Mouse (Mus musculus): ENCODE results near the gene Grin2b. TPM values are rescaled to one million over a fixed set of nuclear protein-coding genes. Genes with fewer than 3 reads are reported as not detected.

The Grin2b gene
- polyA plus RNA-seq, 1 experiment from 2014 or later: 0.12 TPM

DNA sequence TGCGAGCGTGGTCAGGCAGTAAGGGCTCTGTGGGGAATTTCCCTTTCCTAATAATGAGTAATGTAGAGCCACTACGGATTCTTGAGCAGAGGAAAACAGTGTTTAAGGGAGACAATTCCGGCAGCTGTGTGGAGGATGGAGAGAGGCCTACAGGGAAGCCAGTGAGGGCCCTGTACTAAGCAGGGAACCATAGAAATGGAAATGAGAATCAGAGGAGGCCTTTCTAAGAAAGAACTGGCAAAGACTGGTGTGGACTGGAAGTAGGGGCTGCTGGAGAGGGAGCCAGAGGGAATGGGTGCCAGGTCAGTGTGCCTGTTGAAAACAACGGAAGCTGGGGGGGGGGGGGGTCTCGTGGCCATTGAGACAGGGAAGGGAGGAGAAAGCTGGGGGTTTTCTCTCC lies 23.2 kb downstream of the Grin2b start:
- H3K9ac ChIP-seq (ENCODE audit: low read length): no peak overlapping the region
- H3K27me3 ChIP-seq (ENCODE audit: control insufficient read depth, insufficient read depth, low read length): no peaks in the 10 kb centered on the region
- no peak; the same call in 1 of the 2 replicates for ATAC-seq (ENCODE audit: insufficient number of reproducible peaks, insufficient read depth, low FRiP score, low read depth)
- no peak overlapping the region for H3K27ac ChIP-seq (replicated peaks in 1 of 2; ENCODE audit: control insufficient read depth in 1 of 2, insufficient read depth in 1 of 2, low read depth in 2 of 2, low read length in 2 of 2)
- no peak overlapping the region for H3K4me3 ChIP-seq (ENCODE audit: control insufficient read depth in 1 of 2, insufficient read depth in 1 of 2, low read depth in 1 of 2, low read length in 2 of 2)
- no peak overlapping the region for H3K4me2 ChIP-seq (ENCODE audit: low read length)
- 59% methylated on average over 5 of the region's 6 CpGs for WGBS
- no peaks in the 10 kb centered on the region for H3K9me3 ChIP-seq (ENCODE audit: control insufficient read depth, low read length)
- H3K4me1 ChIP-seq (ENCODE audit: control insufficient read depth in 2 of 2, insufficient read depth in 2 of 2, low read length in 2 of 2): no peaks in the 10 kb centered on the region
- H3K36me3 ChIP-seq (ENCODE audit: control insufficient read depth, insufficient read depth, low read length): no peaks in the 10 kb centered on the region

DNA sequence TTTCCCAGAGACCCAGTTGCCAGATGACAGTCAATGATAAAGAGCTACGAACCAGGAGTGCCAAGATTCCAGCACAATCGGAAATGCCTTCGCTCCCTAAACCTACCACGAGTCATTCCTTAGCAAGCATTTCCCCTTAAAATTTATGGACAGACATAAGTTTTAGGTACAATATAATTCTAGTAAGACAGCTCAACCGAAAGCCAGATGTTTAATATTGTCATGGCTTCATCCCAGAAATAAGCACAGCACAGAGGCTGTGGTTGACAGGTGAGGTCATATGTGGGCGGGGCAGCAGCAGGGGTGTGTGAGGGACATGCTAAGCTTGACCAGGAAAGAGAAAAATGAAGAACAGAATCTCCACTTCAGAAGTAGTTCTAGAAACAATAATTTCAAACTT lies 33.3 kb downstream of the Grin2b start:
- Histone ChIP-seq H3K27me3 (ENCODE audit: control insufficient read depth, insufficient read depth, low read length) (no peaks in the 10 kb centered on the region), H3K4me3 (ENCODE audit: control insufficient read depth in 1 of 2, insufficient read depth in 1 of 2, low read depth in 1 of 2, low read length in 2 of 2) (no peak overlapping the region), H3K9me3 (ENCODE audit: control insufficient read depth, low read length) (no peaks in the 10 kb centered on the region), H3K4me2 (ENCODE audit: low read length) (no peak overlapping the region), H3K36me3 (ENCODE audit: control insufficient read depth, insufficient read depth, low read length) (no peaks in the 10 kb centered on the region), H3K9ac (ENCODE audit: low read length) (no peak overlapping the region), H3K4me1 (ENCODE audit: control insufficient read depth in 2 of 2, insufficient read depth in 2 of 2, low read length in 2 of 2) (no peaks in the 10 kb centered on the region), H3K27ac (replicated peaks in 1 of 2; ENCODE audit: control insufficient read depth in 1 of 2, insufficient read depth in 1 of 2, low read depth in 2 of 2, low read length in 2 of 2) (no peak overlapping the region)
- WGBS: 82% methylated on average over 6 of the region's 6 CpGs
- ATAC-seq (ENCODE audit: insufficient number of reproducible peaks, insufficient read depth, low FRiP score, low read depth): no peak

DNA sequence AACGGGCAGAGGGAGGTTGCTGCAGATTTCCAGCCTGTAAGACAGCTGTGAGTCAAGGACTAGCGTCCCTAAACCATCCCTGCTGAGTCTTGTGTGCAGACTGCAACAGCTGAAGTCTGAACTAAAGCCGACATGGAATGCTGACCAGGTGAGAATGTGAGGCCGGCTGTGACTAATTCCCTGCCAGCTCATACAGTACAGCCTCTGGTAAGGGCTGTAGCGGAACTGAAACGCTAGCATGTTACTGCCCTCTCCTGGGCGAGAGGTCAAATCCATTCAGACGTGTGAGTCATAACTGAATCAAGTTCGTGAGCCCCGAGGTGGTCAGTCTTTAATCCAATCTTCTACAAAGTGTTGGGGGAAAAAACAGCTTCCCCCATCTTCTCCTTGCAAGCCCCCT lies 42.9 kb downstream of the Grin2b start:
- Histone ChIP-seq H3K4me2 (ENCODE audit: low read length) (no peak overlapping the region), H3K27me3 (ENCODE audit: control insufficient read depth, insufficient read depth, low read length) (no peaks in the 10 kb centered on the region), H3K9me3 (ENCODE audit: control insufficient read depth, low read length) (no peaks in the 10 kb centered on the region), H3K4me1 (ENCODE audit: control insufficient read depth in 2 of 2, insufficient read depth in 2 of 2, low read length in 2 of 2) (no peaks in the 10 kb centered on the region), H3K36me3 (ENCODE audit: control insufficient read depth, insufficient read depth, low read length) (no peaks in the 10 kb centered on the region), H3K9ac (ENCODE audit: low read length) (no peak overlapping the region), H3K4me3 (ENCODE audit: control insufficient read depth in 1 of 2, insufficient read depth in 1 of 2, low read depth in 1 of 2, low read length in 2 of 2) (no peak overlapping the region), H3K27ac (replicated peaks in 1 of 2; ENCODE audit: control insufficient read depth in 1 of 2, insufficient read depth in 1 of 2, low read depth in 2 of 2, low read length in 2 of 2) (no peak overlapping the region)
- ATAC-seq (ENCODE audit: insufficient number of reproducible peaks, insufficient read depth, low FRiP score, low read depth): no peak
- WGBS: 26% methylated on average over 10 of the region's 10 CpGs

DNA sequence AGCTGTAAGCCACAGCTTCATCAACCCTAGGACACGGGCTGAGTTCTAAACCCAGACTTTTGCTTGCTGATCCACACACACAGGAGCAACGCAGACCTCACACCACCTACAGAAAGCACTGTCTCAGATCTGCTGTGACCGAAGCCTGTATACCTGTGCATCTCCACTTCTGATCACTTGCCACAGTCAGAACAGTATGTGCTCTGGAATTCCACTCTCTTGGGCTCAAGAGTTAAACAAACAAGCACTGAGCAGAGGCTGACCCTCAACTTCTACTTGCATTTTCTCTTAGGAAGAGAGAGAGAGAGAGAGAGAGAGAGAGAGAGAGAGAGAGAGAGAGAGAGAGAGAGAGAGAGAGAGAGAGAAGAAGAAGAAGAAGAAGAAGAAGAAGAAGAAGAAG lies 50.7 kb downstream of the Grin2b start:
- 82% methylated on average over 3 of the region's 3 CpGs for WGBS
- H3K27me3 ChIP-seq (ENCODE audit: control insufficient read depth, insufficient read depth, low read length): no peaks in the 10 kb centered on the region
- ATAC-seq (ENCODE audit: insufficient number of reproducible peaks, insufficient read depth, low FRiP score, low read depth): no peak

DNA sequence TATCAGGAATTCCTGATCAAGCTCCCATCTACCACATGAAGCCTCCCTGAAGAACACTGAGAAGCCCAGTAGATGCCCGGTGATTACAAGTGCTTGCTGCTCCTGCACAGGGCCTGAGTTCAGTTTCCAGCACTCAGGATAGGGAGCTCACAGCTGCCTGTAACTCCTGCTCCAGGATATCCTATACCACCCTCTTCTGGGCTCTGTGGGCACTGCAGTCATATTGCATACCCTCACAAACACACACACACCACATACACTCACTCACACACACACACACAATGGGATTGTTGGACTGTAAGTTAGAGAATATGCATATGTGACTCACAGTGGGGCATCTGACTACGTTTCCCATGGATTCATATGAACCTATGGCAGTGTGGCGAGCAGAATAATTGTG lies 55.9 kb downstream of the Grin2b start:
- no peak overlapping the region for H3K4me2 ChIP-seq (ENCODE audit: low read length)
- no peak overlapping the region for H3K9ac ChIP-seq (ENCODE audit: low read length)
- H3K4me3 ChIP-seq (ENCODE audit: control insufficient read depth in 1 of 2, insufficient read depth in 1 of 2, low read depth in 1 of 2, low read length in 2 of 2): no peak overlapping the region
- H3K27me3 ChIP-seq (ENCODE audit: control insufficient read depth, insufficient read depth, low read length): no peaks in the 10 kb centered on the region
- 84% methylated on average over 3 of the region's 3 CpGs for WGBS
- no peak for ATAC-seq (ENCODE audit: insufficient number of reproducible peaks, insufficient read depth, low FRiP score, low read depth)
- H3K9me3 ChIP-seq (ENCODE audit: control insufficient read depth, low read length): no peaks in the 10 kb centered on the region
- no peaks in the 10 kb centered on the region for H3K36me3 ChIP-seq (ENCODE audit: control insufficient read depth, insufficient read depth, low read length)
- no peak overlapping the region for H3K27ac ChIP-seq (replicated peaks in 1 of 2; ENCODE audit: control insufficient read depth in 1 of 2, insufficient read depth in 1 of 2, low read depth in 2 of 2, low read length in 2 of 2)
- no peaks in the 10 kb centered on the region for H3K4me1 ChIP-seq (ENCODE audit: control insufficient read depth in 2 of 2, insufficient read depth in 2 of 2, low read length in 2 of 2)

More for the DNA sequence above, 50.7 kb downstream of the Grin2b start:
- Histone ChIP-seq H3K4me2 (ENCODE audit: low read length) (no peak overlapping the region), H3K36me3 (ENCODE audit: control insufficient read depth, insufficient read depth, low read length) (no peaks in the 10 kb centered on the region), H3K4me1 (ENCODE audit: control insufficient read depth in 2 of 2, insufficient read depth in 2 of 2, low read length in 2 of 2) (no peaks in the 10 kb centered on the region), H3K9ac (ENCODE audit: low read length) (no peak overlapping the region), H3K9me3 (ENCODE audit: control insufficient read depth, low read length) (no peaks in the 10 kb centered on the region), H3K4me3 (ENCODE audit: control insufficient read depth in 1 of 2, insufficient read depth in 1 of 2, low read depth in 1 of 2, low read length in 2 of 2) (no peak overlapping the region), H3K27ac (replicated peaks in 1 of 2; ENCODE audit: control insufficient read depth in 1 of 2, insufficient read depth in 1 of 2, low read depth in 2 of 2, low read length in 2 of 2) (no peak overlapping the region)

DNA sequence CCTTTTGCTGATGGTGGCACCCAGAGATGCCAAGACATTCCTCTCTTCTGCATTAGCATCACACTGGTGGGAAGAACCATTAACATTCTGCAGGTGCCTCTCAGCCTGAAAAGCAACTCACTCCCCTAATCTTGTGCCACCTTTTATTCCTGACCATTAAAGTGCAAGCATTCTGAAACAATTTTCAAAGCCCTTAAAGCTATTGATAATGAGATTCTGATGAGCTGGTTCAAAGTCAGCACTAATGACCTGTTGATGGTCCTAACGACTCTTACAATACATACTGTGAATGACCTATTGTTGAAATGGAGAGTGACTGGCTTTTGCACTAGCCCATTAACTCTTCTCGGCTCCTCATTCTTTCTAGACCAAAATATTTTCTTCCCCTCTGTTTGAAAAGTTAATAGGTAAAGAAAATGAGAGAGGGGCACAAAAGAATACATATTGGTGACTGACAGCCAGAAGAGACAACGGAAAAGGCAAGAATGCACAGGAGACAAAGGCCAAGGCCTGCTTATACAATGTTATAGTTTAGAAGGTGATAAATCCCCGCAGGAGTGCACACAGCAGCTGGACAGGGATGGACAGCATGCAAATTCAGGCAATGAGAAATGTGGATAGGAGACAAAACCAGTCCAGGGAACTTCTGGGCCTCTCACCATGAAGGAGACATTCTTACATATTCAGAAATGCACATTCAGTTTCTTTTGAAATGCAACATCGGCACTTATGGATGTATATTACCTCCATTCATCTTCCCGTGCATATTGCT lies 59.5 kb downstream of the Grin2b start:
- 68% methylated on average over 6 of the region's 6 CpGs for WGBS

DNA sequence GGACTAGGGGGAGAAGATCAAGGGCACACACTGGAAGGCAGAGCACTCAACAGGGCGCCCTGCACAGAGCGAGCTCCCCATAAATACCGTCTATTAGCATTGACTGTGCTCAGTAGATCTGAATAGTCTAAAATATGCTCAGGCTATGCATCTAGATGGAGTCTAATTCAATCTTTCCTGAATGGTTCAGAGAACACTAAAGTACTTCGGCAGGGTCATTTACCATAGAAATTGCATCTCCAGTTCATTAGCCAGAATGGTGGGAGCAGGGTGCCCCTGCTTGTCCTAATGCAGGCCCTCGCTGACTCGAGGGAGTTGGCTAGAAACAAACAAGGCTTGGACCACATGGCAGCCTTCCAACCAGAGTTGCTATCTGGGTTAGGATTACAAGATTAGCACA lies 64.1 kb downstream of the Grin2b start:
- no peak overlapping the region for H3K27ac ChIP-seq (replicated peaks in 1 of 2; ENCODE audit: control insufficient read depth in 1 of 2, insufficient read depth in 1 of 2, low read depth in 2 of 2, low read length in 2 of 2)
- H3K27me3 ChIP-seq (ENCODE audit: control insufficient read depth, insufficient read depth, low read length): no peaks in the 10 kb centered on the region
- ATAC-seq (ENCODE audit: insufficient number of reproducible peaks, insufficient read depth, low FRiP score, low read depth): no peak
- H3K4me3 ChIP-seq (ENCODE audit: control insufficient read depth in 1 of 2, insufficient read depth in 1 of 2, low read depth in 1 of 2, low read length in 2 of 2): no peak overlapping the region
- H3K9me3 ChIP-seq (ENCODE audit: control insufficient read depth, low read length): no peaks in the 10 kb centered on the region
- no peaks in the 10 kb centered on the region for H3K4me1 ChIP-seq (ENCODE audit: control insufficient read depth in 2 of 2, insufficient read depth in 2 of 2, low read length in 2 of 2)
- H3K4me2 ChIP-seq (ENCODE audit: low read length): no peak overlapping the region
- no peaks in the 10 kb centered on the region for H3K36me3 ChIP-seq (ENCODE audit: control insufficient read depth, insufficient read depth, low read length)
- no peak overlapping the region for H3K9ac ChIP-seq (ENCODE audit: low read length)
- 79% methylated on average over 6 of the region's 6 CpGs for WGBS

More for the DNA sequence above, 59.5 kb downstream of the Grin2b start:
- Histone ChIP-seq H3K9me3 (ENCODE audit: control insufficient read depth, low read length) (no peaks in the 10 kb centered on the region), H3K9ac (ENCODE audit: low read length) (no peak overlapping the region), H3K4me3 (ENCODE audit: control insufficient read depth in 1 of 2, insufficient read depth in 1 of 2, low read depth in 1 of 2, low read length in 2 of 2) (no peak overlapping the region), H3K27me3 (ENCODE audit: control insufficient read depth, insufficient read depth, low read length) (no peaks in the 10 kb centered on the region), H3K4me1 (ENCODE audit: control insufficient read depth in 2 of 2, insufficient read depth in 2 of 2, low read length in 2 of 2) (no peaks in the 10 kb centered on the region), H3K36me3 (ENCODE audit: control insufficient read depth, insufficient read depth, low read length) (no peaks in the 10 kb centered on the region), H3K27ac (replicated peaks in 1 of 2; ENCODE audit: control insufficient read depth in 1 of 2, insufficient read depth in 1 of 2, low read depth in 2 of 2, low read length in 2 of 2) (no peak overlapping the region), H3K4me2 (ENCODE audit: low read length) (no peak overlapping the region)
- ATAC-seq (ENCODE audit: insufficient number of reproducible peaks, insufficient read depth, low FRiP score, low read depth): no peak

DNA sequence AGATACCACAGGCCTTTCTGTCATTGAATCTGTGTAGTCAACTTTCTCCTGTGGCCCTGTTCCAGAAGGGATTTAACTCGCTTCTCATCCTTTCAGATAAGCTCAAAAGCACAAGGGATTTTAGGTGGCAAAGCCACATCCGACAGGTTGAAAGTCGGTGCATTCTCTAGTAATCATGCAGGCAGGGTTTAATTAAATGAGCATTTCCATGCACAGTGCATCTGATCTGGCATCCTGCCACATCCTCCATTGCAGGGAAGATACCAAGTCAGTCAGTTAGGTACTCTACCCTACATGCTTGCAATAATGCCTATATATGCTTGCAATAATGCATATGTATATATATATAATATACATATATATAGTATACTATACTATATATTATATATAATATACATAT lies 64.8 kb downstream of the Grin2b start:
- Histone ChIP-seq H3K27ac (replicated peaks in 1 of 2; ENCODE audit: control insufficient read depth in 1 of 2, insufficient read depth in 1 of 2, low read depth in 2 of 2, low read length in 2 of 2) (no peak overlapping the region), H3K9me3 (ENCODE audit: control insufficient read depth, low read length) (no peaks in the 10 kb centered on the region), H3K4me3 (ENCODE audit: control insufficient read depth in 1 of 2, insufficient read depth in 1 of 2, low read depth in 1 of 2, low read length in 2 of 2) (no peak overlapping the region), H3K4me2 (ENCODE audit: low read length) (no peak overlapping the region), H3K36me3 (ENCODE audit: control insufficient read depth, insufficient read depth, low read length) (no peaks in the 10 kb centered on the region), H3K9ac (ENCODE audit: low read length) (no peak overlapping the region), H3K27me3 (ENCODE audit: control insufficient read depth, insufficient read depth, low read length) (no peaks in the 10 kb centered on the region), H3K4me1 (ENCODE audit: control insufficient read depth in 2 of 2, insufficient read depth in 2 of 2, low read length in 2 of 2) (no peaks in the 10 kb centered on the region)
- ATAC-seq (ENCODE audit: insufficient number of reproducible peaks, insufficient read depth, low FRiP score, low read depth): no peak
- 72% methylated on average over 3 of the region's 3 CpGs for WGBS
